Mouse (Mus musculus) fat pad, adult 2 months (tissue): ENCODE data around the gene Acsbg1.
A peak's percentile ranks its signal among the peaks of the same experiment; 100 is the strongest.

Source experiments
- DNase-seq: peaks from one replicate; pipeline ENCODE4 v3.0.0-alpha.2; 2011; ENCODE audit warnings: low read depth, low spot score; ENCODE audit errors: extremely low read depth

Gene Acsbg1

GRCm38 (mm10) chr9:54671962-54672361, 10.3 kb upstream of the Acsbg1 start:
- no peak for DNase-seq

DNA sequence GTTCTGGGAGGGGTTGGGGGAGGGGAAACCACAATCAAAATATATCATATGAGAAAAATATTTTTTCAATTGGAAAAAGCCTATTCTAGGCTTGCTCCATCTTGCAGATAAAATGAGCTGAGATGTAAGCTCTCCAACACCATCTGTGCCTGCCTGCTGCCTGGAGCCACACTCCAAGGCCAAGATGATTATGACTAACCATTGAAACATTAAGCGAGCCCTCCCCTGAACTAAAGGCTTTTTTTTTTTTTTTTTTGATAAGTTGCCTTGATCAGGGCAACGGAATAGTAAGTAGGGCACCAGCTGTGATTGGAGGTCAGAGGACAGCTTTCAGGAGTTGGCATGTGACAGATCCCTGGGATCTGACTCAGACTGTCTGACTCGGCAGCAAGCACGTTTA, 6.8 kb upstream of the Acsbg1 start:
- DNase-seq: no peak

DNA sequence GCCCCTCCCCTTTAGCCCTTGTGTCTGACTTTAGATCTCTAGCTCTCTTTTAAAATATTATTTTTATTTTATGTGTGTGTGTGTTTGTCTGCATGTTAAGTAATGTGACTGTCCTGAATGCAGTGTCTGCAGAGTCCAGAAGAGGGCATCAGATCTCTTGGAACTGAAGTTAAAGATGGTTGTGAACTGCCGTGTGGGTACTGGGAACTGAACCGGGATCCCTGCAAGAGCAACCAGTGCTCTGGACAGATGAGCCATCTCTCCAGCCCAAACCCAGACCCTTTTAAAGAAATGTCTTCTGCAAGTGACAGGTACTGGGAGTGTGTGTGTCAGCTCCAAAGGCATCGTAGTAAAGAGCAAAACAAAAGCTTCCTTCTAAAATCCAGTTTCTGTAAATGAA, 4.4 kb upstream of the Acsbg1 start:
- DNase-seq: no peak

- DNase-seq: no peak
Observed at GRCm38 (mm10) chr9:54664358-54664757, 2.7 kb upstream of the Acsbg1 start.

GRCm38 (mm10) chr9:54658773-54659172, 2.9 kb downstream of the Acsbg1 start:
- DNase-seq: no peak

DNA sequence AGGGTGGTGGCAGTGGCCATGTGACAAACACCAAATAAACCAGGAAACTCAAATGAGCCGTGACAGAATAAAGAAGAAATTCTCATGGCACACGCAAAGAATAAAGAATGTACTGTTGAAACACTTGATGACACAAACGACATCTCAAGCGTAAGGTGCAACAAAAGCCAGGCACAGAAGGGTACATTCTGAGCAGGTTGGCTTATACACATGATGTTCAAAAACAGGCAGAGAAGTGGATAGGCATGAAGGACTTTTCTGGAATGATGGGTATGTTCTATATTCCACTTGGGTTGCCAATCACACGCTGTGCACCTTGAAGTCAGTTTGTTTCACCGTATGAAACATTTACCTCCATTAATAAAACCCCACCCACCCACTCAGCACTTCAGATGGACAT, 5.3 kb downstream of the Acsbg1 start:
- DNase-seq: no peak

DNA sequence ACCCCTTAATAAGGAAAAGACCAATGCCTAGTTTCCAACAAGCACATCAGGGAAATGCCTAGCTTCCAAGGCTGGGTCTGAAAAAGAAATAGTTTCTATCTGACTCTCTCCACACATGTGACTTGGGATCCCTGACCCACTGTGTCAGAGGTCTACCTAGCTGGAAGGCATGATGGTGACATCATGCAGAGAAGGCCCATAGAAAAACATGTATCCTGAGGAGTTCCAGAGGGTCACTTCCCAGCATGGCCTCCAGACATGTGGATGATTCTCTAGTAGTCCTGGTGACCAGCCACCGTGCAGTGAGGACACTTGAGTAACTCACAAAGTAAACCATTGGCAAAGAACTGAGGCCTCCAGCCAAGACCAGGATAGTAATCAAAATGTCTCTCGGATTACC, 5.8 kb downstream of the Acsbg1 start:
- no peak for DNase-seq

DNA sequence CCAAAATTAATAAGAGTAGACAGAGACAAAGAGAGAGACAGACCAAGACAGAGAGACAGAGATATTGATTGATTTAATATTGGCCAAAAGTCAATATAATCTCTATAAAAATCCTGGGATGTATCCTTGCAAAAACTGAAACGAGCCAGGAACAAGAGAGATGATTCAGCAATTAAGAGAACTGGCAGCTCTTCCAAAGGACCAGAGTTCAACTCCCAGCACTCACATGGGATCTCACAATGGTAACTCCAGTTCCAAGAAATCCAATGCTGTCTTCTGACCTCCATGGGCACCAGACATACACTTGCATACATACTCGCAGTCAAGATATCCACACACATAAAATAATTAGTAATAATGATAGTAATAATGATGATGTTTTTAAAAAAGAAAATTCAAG, 8.9 kb downstream of the Acsbg1 start:
- DNase-seq: no peak

DNA sequence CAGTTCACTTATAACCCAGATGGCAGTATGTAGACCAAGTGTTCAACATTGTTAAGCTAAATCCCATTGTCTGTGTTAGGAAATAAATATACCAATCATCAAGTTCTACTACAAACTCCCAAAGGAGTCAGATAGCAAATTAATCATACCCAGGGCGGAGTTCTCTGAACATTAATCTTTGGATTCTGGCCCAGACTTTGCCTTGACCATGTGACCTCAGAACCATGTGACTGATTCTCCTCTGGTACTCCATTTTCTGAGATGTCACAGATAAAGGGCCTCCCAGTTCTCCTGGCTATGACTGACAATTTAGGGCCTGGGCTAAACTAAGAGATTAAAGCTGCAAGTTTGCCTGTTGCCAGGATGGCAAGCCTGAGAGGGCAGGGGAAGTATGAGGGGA, 12.3 kb downstream of the Acsbg1 start:
- DNase-seq: no peak

DNA sequence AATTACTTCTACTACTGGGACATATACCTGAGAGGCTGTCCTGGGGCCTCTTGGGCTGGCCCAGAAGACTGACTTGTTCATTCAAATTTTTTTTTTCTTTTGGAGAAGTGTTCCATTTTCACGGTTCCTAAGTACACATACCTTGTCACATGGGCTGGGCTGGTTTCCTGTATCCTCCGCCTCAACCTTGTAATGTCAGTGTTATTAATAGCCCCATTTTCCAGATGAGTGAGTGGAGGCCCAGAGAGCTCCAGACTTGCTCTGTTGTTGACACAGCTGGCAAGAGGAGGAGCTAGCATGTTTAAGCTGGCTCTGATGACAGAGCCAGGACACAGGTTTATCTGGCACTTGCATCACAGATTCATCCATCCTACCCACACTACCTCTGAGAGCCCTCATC, 14.2 kb downstream of the Acsbg1 start:
- DNase-seq: no peak

DNA sequence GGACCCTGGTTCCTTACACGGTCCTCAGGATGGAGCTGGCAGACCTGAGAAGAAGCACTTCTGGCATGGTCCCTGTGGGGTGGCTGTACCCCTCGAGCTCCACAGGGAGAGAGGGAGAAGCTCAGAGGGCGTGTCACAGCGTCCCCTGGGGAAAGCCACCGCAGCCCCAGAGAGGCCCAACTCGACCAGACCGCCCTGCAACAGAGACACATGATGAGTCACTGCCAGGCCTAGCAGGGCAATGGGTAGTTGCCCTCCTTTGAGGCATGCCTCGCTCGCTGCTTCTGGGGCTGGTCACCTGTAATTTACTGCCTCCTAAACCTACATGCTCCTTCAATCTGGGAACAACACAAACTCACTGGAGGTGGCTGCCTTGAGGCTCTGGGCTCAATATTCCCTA, 15.4 kb downstream of the Acsbg1 start:
- no peak for DNase-seq

DNA sequence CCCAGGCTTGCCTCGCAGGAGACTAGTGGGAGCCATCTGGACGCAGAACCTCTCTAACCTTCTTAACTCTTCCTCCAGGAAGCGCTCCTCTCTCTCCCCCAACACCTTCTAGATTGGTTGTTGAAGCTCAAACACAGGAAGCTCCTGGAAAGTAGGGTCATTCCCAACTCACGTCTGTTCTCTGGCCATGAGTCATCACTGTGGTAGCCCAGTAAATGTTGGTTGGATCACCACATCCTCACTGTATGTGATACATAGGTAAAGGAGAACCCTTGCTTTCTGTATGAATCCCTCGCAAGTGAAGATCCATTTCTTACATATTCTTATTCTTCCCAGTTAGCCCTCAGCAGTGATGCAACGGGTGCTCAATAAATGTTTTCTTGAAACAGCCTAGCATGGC, 16.1 kb downstream of the Acsbg1 start:
- no peak for DNase-seq

DNA sequence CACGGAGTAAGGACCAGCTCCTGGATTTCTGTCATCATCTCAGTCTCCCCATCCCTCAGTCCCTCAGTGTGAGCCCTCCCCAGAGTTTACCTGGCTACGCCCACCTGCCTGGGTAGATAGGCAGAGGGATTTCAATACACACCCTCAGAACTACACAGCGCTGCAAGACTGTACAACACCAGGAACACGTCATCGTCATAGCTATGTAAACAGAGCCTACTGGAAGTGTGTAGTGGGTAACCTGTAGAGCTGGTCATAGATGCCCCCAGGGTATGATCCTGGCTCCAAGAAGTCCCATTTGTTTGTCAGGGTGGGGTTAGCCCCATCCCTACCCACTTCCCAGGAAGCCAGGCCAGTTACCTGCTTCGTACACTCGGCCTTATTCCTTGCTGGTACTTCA, 18.5 kb downstream of the Acsbg1 start:
- DNase-seq: peak; percentile 39

DNA sequence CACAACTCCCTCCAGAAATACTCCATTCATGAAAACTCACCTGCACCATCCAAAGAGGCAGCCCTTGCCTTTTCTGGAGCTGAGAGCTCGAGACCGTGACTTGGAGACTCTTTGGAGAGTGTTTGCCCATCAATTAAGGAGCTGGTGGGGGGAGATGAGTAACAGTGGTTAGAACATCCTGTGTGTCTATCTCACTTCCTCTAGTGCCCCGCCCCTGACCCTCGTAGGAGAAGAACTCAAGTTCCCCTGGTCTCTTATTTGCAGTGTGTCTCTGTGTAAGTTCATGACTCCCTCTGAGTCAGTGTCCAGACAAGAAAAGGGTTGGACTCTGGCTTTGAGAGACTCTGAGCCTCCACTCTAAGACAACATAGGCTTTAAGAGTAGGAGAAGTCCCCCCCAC, 19.1 kb downstream of the Acsbg1 start:
- no peak for DNase-seq

DNA sequence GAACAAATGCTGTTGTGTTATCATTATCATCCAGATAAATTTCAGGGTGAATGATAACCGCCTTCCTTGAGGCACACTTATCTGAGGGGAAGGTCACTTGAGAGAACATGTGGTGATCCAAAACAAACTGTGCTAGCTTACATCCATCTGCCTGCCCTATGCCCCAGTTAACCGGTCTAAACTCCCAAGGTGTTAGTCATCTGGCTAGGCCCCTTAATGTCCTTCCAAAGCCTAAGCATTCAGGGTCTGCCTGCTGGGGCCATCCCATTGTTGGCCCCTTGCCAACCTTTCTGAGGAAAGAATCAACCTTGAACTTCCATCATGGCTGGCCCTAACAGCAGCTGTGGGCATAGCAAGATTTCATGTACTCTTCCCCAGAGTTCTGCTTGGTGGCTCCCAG, 19.5 kb downstream of the Acsbg1 start:
- no peak for DNase-seq

DNA sequence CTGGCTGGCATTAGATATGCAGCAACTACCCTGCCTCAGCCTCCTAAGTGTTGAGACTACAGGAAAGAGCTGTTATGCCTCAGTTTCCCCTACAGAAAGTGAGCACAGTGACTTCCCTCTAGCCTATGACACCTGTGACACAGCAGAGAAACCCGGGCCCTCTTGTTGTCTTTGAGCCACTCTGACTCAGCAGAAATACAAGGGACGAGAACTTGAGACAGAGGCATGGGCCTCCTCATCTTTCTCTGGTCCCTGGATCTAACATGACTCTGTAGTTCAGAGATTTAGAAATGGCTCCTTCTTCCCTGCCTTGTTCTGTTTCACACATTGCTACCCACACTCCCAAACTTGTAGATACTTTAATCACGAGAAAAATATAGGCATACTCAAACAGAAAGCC, 20.1 kb downstream of the Acsbg1 start:
- no peak for DNase-seq

DNA sequence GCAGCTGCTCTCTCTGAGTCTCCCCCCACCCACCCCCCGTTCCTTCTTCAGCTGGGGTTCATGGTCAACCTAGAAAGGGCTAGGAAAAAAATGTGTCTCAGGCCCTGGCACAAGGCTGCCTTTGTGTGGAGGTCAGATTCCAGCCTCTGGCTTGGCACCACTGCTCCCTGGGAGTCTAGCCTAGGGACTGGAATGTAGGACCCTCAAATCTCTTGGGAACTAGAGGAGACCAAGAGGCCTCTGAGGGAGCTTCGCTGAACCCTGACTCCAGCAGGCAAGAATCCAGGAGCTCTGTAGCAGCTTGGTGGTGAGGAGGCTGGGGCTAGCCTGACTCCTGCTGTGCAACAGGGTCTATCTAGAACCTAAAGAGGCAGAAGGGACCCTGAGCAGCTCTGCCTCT, 22.5 kb downstream of the Acsbg1 start:
- DNase-seq: no peak

- DNase-seq: no peak
Observed at GRCm38 (mm10) chr9:54637510-54638314, 24.0 kb downstream of the Acsbg1 start.

GRCm38 (mm10) chr9:54633401-54633800, 28.3 kb downstream of the Acsbg1 start:
- no peak for DNase-seq

GRCm38 (mm10) chr9:54630905-54631304, 30.8 kb downstream of the Acsbg1 start:
- no peak for DNase-seq

- DNase-seq: no peak
Observed at GRCm38 (mm10) chr9:54629613-54630261, 31.9 kb downstream of the Acsbg1 start.

GRCm38 (mm10) chr9:54628752-54629151, 32.9 kb downstream of the Acsbg1 start:
- no peak for DNase-seq

GRCm38 (mm10) chr9:54627240-54627639, 34.4 kb downstream of the Acsbg1 start:
- DNase-seq: no peak
